Mouse (Mus musculus) small intestine, adult 2 months (tissue): ENCODE measurements around the gene Arhgdia. TPM values are rescaled to one million over a fixed set of nuclear protein-coding genes. Genes with fewer than 3 reads are reported as not detected.
A peak's percentile ranks its signal among the peaks of the same experiment; 100 is the strongest.

Experiments
- H3K27ac ChIP-seq: fragments of 200-500 bp; 2 replicates; pipeline ENCODE4 v1.5.1; 2012; ENCODE audit warnings: low read depth, low read length, control low read depth, inconsistent platforms; ENCODE audit not compliant: insufficient read depth
- H3K27me3 ChIP-seq: fragments of 200-500 bp; 2 replicates; pipeline ENCODE4 v1.6.1; 2012; ENCODE audit warnings: mild to moderate bottlenecking, moderate library complexity, low read length, inconsistent platforms; ENCODE audit not compliant: control insufficient read depth, insufficient read depth
- H3K36me3 ChIP-seq: fragments of 200-500 bp; 2 replicates; pipeline ENCODE4 v1.6.1; 2012; ENCODE audit warnings: mild to moderate bottlenecking, low read length, control low read depth, inconsistent platforms; ENCODE audit not compliant: control insufficient read depth, insufficient read depth
- H3K4me1 ChIP-seq: fragments of 200-500 bp; 2 replicates; pipeline ENCODE4 v1.6.1; 2012; ENCODE audit warnings: low read length, inconsistent platforms, mixed read lengths; ENCODE audit not compliant: control insufficient read depth, insufficient read depth, insufficient read length
- H3K4me3 ChIP-seq: fragments of 200-500 bp; 2 replicates; pipeline ENCODE4 v1.5.1; 2012; ENCODE audit warnings: low read depth, mild to moderate bottlenecking, control low read depth, inconsistent platforms, low read length, moderate library complexity
- CTCF ChIP-seq: fragments of 200-500 bp; IDR thresholded peaks from 2 replicates; pipeline ENCODE4 v1.5.1; 2012; ENCODE audit warnings: low read depth, mild to moderate bottlenecking, control low read depth, inconsistent platforms, low read length, moderate library complexity, mixed read lengths; ENCODE audit not compliant: insufficient replicate concordance, insufficient read length; ENCODE audit errors: extremely low read depth
- POLR2A ChIP-seq: fragments of 200-500 bp; IDR thresholded peaks from 2 replicates; pipeline ENCODE4 v1.6.1; 2012; ENCODE audit warnings: low read depth, mild to moderate bottlenecking, control low read depth, inconsistent platforms, low read length, moderate library complexity
- WGBS: fragments of 180-500 bp; shearing (Covaris S2); methylation state at CpG from one replicate; pipeline ENCODE4 v1.1.7; 2018; 5-methylcytosine and 5-hydroxymethylcytosine counted together
- polyA plus RNA-seq: library from polyadenylated mRNA; depleted of rRNA; stranded (reverse); fragments of >200 nt; gene quantifications from 2 replicates; pipeline ENCODE4 v1.2.3, GENCODE M21; 2012

Arhgdia gene
- polyA plus RNA-seq, 1 experiment: 1,022 TPM

- H3K27ac ChIP-seq: no peak overlapping the region
- H3K36me3 ChIP-seq: peaks cover 27% of the 10 kb centered on the region
- no peak for TF ChIP-seq CTCF
- TF ChIP-seq POLR2A: no peak
- no peaks in the 10 kb centered on the region for H3K27me3 ChIP-seq
- no peak overlapping the region for H3K4me3 ChIP-seq
- 86% methylated on average over 11 of the region's 11 CpGs for WGBS
- H3K4me1 ChIP-seq: peaks cover 36% of the 10 kb centered on the region
These were observed 45.5 kb upstream of the Arhgdia start for GRCm38 (mm10) chr11:120626785-120627467.

DNA sequence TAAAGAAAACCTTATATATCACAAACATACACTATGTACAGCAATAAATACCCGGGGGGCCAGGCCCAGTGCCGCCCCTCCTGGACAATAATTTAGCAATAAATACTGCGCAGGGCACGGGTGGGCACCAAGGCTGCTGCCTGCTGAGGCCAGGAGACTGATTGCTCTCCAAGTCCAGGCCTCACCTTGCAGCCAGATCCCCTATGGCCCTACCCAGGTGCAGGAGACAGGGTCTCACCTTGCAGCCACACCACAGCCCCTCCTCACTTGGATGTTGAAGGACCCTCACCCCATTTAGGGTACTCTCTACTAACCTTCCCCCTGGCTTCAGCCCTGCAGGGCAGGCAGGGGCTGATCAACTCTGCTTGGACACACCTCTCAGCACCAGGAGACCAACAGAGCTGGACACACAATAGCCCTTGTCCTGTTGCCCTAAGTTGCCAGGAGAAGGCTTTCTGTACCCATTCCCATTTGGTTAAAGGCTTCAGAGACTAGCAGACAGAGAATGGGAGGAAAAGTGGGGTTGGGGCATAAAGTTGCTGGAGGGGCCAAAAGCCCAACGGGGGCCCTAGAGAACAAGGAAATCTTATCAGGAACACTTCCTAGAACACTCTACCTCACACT is 43.8 kb upstream of the Arhgdia start, which contains the start of gene Sirt7:
Gene Sirt7, minus strand, starts transcription at position 89 of the 624 bp plus-strand sequence.
- TF ChIP-seq CTCF (no peak), POLR2A (no peak)
- H3K4me1 ChIP-seq: peaks cover 24% of the 10 kb centered on the region

GRCm38 (mm10) chr11:120624680-120625111 is 43.3 kb upstream of the Arhgdia start:
- TF ChIP-seq POLR2A: peak; percentile 77
- TF ChIP-seq CTCF: no peak
- H3K27ac ChIP-seq: peak overlapping the region; percentile 80
- H3K27me3 ChIP-seq: no peaks in the 10 kb centered on the region
- under 1% methylated on average over 53 of the region's 53 CpGs for WGBS
- H3K4me1 ChIP-seq: peaks cover 18% of the 10 kb centered on the region
- H3K4me3 ChIP-seq: peak overlapping the region; percentile 95
- H3K36me3 ChIP-seq: peaks cover 48% of the 10 kb centered on the region

More for the DNA sequence above, 43.8 kb upstream of the Arhgdia start, which contains the start of gene Sirt7:
- Histone ChIP-seq H3K4me3 (peak within 1 kb of the TSS; percentile 95), H3K27me3 (no peaks in the 10 kb centered on the region), H3K27ac (peak within 1 kb of the TSS; percentile 80), H3K36me3 (peaks cover 42% of the 10 kb centered on the region)
- WGBS: 8% methylated on average over 5 of the region's 5 CpGs

GRCm38 (mm10) chr11:120623961-120624679 is 42.7 kb upstream of the Arhgdia start:
- Histone ChIP-seq H3K4me3 (peak overlapping the region; percentile 95), H3K4me1 (peaks cover 12% of the 10 kb centered on the region), H3K27me3 (no peaks in the 10 kb centered on the region), H3K36me3 (peaks cover 48% of the 10 kb centered on the region), H3K27ac (peak overlapping the region; percentile 80)
- WGBS: 9% methylated on average over 30 of the region's 30 CpGs
- TF ChIP-seq POLR2A: no peak
- TF ChIP-seq CTCF: peak; percentile 71

GRCm38 (mm10) chr11:120622805-120623204 is 41.4 kb upstream of the Arhgdia start:
- no peak overlapping the region for H3K27ac ChIP-seq
- H3K36me3 ChIP-seq: peaks cover 56% of the 10 kb centered on the region
- no peaks in the 10 kb centered on the region for H3K27me3 ChIP-seq
- TF ChIP-seq POLR2A (no peak), CTCF (no peak)
- H3K4me1 ChIP-seq: peaks cover 7% of the 10 kb centered on the region
- no peak overlapping the region for H3K4me3 ChIP-seq
- WGBS: 87% methylated on average over 6 of the region's 6 CpGs

GRCm38 (mm10) chr11:120620195-120620594 is 38.8 kb upstream of the Arhgdia start:
- Histone ChIP-seq H3K27me3 (no peaks in the 10 kb centered on the region), H3K27ac (no peak overlapping the region), H3K4me3 (no peak overlapping the region), H3K4me1 (peaks cover 14% of the 10 kb centered on the region), H3K36me3 (peaks cover 54% of the 10 kb centered on the region)
- 93% methylated on average over 14 of the region's 14 CpGs for WGBS
- TF ChIP-seq POLR2A (no peak), CTCF (no peak)
